ENCODE assay signal across 16 mouse cellular contexts in the genomic region with DNA sequence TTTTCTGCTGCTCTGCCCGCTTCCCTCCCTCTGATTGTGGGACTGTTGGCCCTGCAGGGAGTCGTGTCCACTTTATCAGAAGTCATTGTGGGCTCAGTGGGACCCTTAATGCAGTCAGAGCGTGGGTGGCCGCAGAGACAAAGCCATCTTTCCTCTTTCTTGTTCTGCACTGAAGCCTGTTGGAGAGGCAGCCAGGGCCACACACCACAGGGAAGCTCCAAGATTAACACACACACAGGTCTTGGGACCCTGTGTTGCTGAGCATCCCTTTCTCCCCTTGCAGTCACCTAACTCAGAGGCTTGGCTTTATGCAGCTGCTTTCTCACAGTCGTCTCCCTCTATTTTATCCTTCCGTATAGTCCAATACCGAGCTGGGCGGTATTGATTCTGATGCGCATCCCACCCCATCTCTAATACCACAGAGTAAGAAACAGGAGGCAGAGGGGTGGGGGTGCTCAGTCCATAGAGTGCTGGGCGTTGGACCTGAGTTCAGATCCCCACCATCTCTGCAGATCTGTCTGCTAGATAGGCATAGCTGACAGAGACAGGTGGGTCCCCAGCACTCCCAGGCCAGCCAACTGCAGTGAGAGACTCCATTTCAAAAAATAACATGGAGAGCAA.
DNase-seq lines count a peak whose midpoint lies in the region; ATAC-seq and TF ChIP-seq lines count a peak whose summit lies in the region.
"Had no signal": no experiment of that assay in that cellular context is flagged by ENCODE, and none has a peak within 500 bp of the region (broad histone marks: within the 10 kb centered on the region; RNA-seq: fewer than 3 reads in every experiment).

No protein-coding gene starts in this region.

- DNase-seq in lung, adult 2 months, result no peak
- DNase-seq in lung, postnatal 4 days, result no peak
- no peak for DNase-seq in right cerebral cortex, adult 2 months (ENCODE audit: low spot score in 2 of 2)
- no peak for DNase-seq in cerebellum, postnatal 10 days
- no peak for DNase-seq in gastrocnemius, adult 18-20 months (ENCODE audit: low spot score)
- DNase-seq: adrenal gland, postnatal 14 days; heart, adult 18-20 months; heart, postnatal 14 days; spleen, adult 18-20 months; thymus, adult 2 months had no signal

- peak overlapping the region; percentile 32 for H3K4me2 ChIP-seq in embryonic facial prominence, embryonic 13.5 days
- no peak overlapping the region for H3K4me2 ChIP-seq in hindbrain, embryonic 16.5 days (ENCODE audit: low read length)
- no peak overlapping the region for H3K4me2 ChIP-seq in midbrain, embryonic 15.5 days
- H3K4me2 ChIP-seq: liver, embryonic 12.5 days; midbrain, embryonic 12.5 days had no signal

- 75% methylated on average over 10 of the region's 10 CpGs for WGBS in lung, adult 2 months
- WGBS in embryonic facial prominence, embryonic 13.5 days, result 68% methylated on average over 10 of the region's 10 CpGs
- WGBS in hindbrain, embryonic 16.5 days, result 56% methylated on average over 10 of the region's 10 CpGs
- 45% methylated on average over 10 of the region's 10 CpGs for WGBS in midbrain, embryonic 15.5 days

- no peak for TF ChIP-seq CTCF in lung, adult 2 months (IDR thresholded peaks at IDR 0.05; ENCODE audit: insufficient read depth, low read length)

- H3K4me3 ChIP-seq in lung, adult 2 months (replicated peaks; ENCODE audit: extremely low read depth, low read depth, low read length), result peak overlapping the region; percentile 8
- no peak overlapping the region for H3K4me3 ChIP-seq in embryonic facial prominence, embryonic 13.5 days
- no peak overlapping the region for H3K4me3 ChIP-seq in hindbrain, embryonic 16.5 days (ENCODE audit: low read length)
- no peak overlapping the region for H3K4me3 ChIP-seq in midbrain, embryonic 15.5 days
- H3K4me3 ChIP-seq: left cerebral cortex, adult 2 months; liver, embryonic 12.5 days; midbrain, embryonic 12.5 days had no signal

- H3K9ac ChIP-seq in embryonic facial prominence, embryonic 13.5 days, result 0 out of 2 replicates have a peak overlapping the region, but pooled peaks have one; percentile 27
- 0 out of 2 replicates have a peak overlapping the region, but pooled peaks have one; percentile 11 for H3K9ac ChIP-seq in hindbrain, embryonic 16.5 days (ENCODE audit: low read depth, low read length)
- H3K9ac ChIP-seq in midbrain, embryonic 15.5 days, result no peak overlapping the region
- H3K9ac ChIP-seq: liver, embryonic 12.5 days; midbrain, embryonic 12.5 days had no signal

- H3K27ac ChIP-seq in embryonic facial prominence, embryonic 13.5 days, result peak overlapping the region; percentile 89
- H3K27ac ChIP-seq in hindbrain, embryonic 16.5 days (ENCODE audit: low read depth, low read length), result no peak overlapping the region
- peak overlapping the region; percentile 40 for H3K27ac ChIP-seq in midbrain, embryonic 15.5 days
- H3K27ac ChIP-seq: left cerebral cortex, adult 2 months; liver, embryonic 12.5 days; midbrain, embryonic 12.5 days had no signal

- no peaks in the 10 kb centered on the region for H3K9me3 ChIP-seq in embryonic facial prominence, embryonic 13.5 days
- no peaks in the 10 kb centered on the region for H3K9me3 ChIP-seq in hindbrain, embryonic 16.5 days (ENCODE audit: control insufficient read depth, low read length)
- no peaks in the 10 kb centered on the region for H3K9me3 ChIP-seq in midbrain, embryonic 15.5 days
- H3K9me3 ChIP-seq: liver, embryonic 12.5 days; midbrain, embryonic 12.5 days had no signal

- ATAC-seq in embryonic facial prominence, embryonic 13.5 days (ENCODE audit: insufficient number of reproducible peaks, insufficient read depth, low FRiP score, low TSS enrichment, low read depth), result no peak
- no peak for ATAC-seq in hindbrain, embryonic 16.5 days
- peak; percentile 55 for ATAC-seq in midbrain, embryonic 15.5 days (replicated peaks)
- ATAC-seq: liver, embryonic 12.5 days had no signal

- peaks cover 4% of the 10 kb centered on the region for H3K4me1 ChIP-seq in lung, adult 2 months (ENCODE audit: control insufficient read depth, insufficient read depth, low read length)
- H3K4me1 ChIP-seq in embryonic facial prominence, embryonic 13.5 days, result peaks cover 12% of the 10 kb centered on the region; the same call in 1 of the 2 replicates
- peaks cover 7% of the 10 kb centered on the region for H3K4me1 ChIP-seq in hindbrain, embryonic 16.5 days (ENCODE audit: control insufficient read depth, insufficient read depth, low read depth, low read length)
- H3K4me1 ChIP-seq in midbrain, embryonic 15.5 days, result peaks cover 8% of the 10 kb centered on the region; the same call in 1 of the 2 replicates
- H3K4me1 ChIP-seq: liver, embryonic 12.5 days had no signal

- H3K36me3 ChIP-seq in embryonic facial prominence, embryonic 13.5 days, result no peaks in the 10 kb centered on the region
- H3K36me3 ChIP-seq in hindbrain, embryonic 16.5 days (ENCODE audit: control insufficient read depth, insufficient read depth, low read length), result no peaks in the 10 kb centered on the region
- H3K36me3 ChIP-seq in midbrain, embryonic 15.5 days (replicated peaks), result no peaks in the 10 kb centered on the region
- H3K36me3 ChIP-seq: liver, embryonic 12.5 days; midbrain, embryonic 12.5 days had no signal

- TF ChIP-seq POLR2A in lung, adult 2 months (IDR thresholded peaks at IDR 0.05; ENCODE audit: borderline replicate concordance, extremely low read depth, low read depth, low read length), result no peak

- no peaks in the 10 kb centered on the region for H3K27me3 ChIP-seq in embryonic facial prominence, embryonic 13.5 days
- no peaks in the 10 kb centered on the region for H3K27me3 ChIP-seq in hindbrain, embryonic 16.5 days (replicated peaks; ENCODE audit: control insufficient read depth, insufficient read depth, low read length)
- no peaks in the 10 kb centered on the region for H3K27me3 ChIP-seq in midbrain, embryonic 15.5 days (replicated peaks)
- H3K27me3 ChIP-seq: liver, embryonic 12.5 days had no signal
